Mouse (Mus musculus): Measurements from ENCODE around the gene Tm4sf4. TPM values are rescaled to one million over a fixed set of nuclear protein-coding genes. Genes with fewer than 3 reads are reported as not detected.

The Tm4sf4 gene
- polyA plus RNA-seq, 1 experiment from 2014 or later: 0.10 TPM

GRCm38 (mm10) chr3:57486068-57486467, 61.0 kb downstream of the Tm4sf4 start:
- H3K4me3 ChIP-seq: no peak overlapping the region
- H3K4me1 ChIP-seq: no peaks in the 10 kb centered on the region
- no peak for ATAC-seq (replicated peaks)
- no peaks in the 10 kb centered on the region for H3K27me3 ChIP-seq (replicated peaks)
- H3K9ac ChIP-seq: no peak overlapping the region
- H3K36me3 ChIP-seq (replicated peaks): no peaks in the 10 kb centered on the region
- no peak overlapping the region for H3K4me2 ChIP-seq
- H3K9me3 ChIP-seq: no peaks in the 10 kb centered on the region
- H3K27ac ChIP-seq: no peak overlapping the region
- 90% methylated on average over 4 of the region's 4 CpGs for WGBS

- no peak for ATAC-seq (replicated peaks)
These were observed 62.5 kb downstream of the Tm4sf4 start for GRCm38 (mm10) chr3:57487455-57488153.

More at GRCm38 (mm10) chr3:57487455-57488153, 62.5 kb downstream of the Tm4sf4 start:
- H3K4me1 ChIP-seq: no peaks in the 10 kb centered on the region
- H3K4me3 ChIP-seq: no peak overlapping the region
- H3K27me3 ChIP-seq (replicated peaks): no peaks in the 10 kb centered on the region
- H3K9ac ChIP-seq: no peak overlapping the region
- no peak overlapping the region for H3K27ac ChIP-seq
- no peaks in the 10 kb centered on the region for H3K9me3 ChIP-seq
- no peak overlapping the region for H3K4me2 ChIP-seq
- WGBS: 77% methylated on average over 8 of the region's 8 CpGs
- no peaks in the 10 kb centered on the region for H3K36me3 ChIP-seq (replicated peaks)

Other genes with a start within 250 kb of the Tm4sf4 start
- gene Tm4sf1, start 123.3 kb upstream of the Tm4sf4 start, polyA plus RNA-seq (2015; fragmentation: Nextera tagmentation; extraction: Ambion mirVana): 25.4 and 29.4 TPM in 2 replicates
- gene Wwtr1, start 150.6 kb downstream of the Tm4sf4 start, polyA plus RNA-seq (2015; fragmentation: Nextera tagmentation; extraction: Ambion mirVana): 7.5 and 7.9 TPM in 2 replicates
- 56.1 and 59.2 TPM in 2 replicates for gene Commd2, start 226.4 kb downstream of the Tm4sf4 start, polyA plus RNA-seq (2015; fragmentation: Nextera tagmentation; extraction: Ambion mirVana)